Mouse (Mus musculus): ENCODE data around the gene Fli1. TPM values are rescaled to one million over a fixed set of nuclear protein-coding genes. Genes with fewer than 3 reads are reported as not detected.

The Fli1 gene
- polyA plus RNA-seq, 1 experiment from 2014 or later: 23.4 TPM

DNA sequence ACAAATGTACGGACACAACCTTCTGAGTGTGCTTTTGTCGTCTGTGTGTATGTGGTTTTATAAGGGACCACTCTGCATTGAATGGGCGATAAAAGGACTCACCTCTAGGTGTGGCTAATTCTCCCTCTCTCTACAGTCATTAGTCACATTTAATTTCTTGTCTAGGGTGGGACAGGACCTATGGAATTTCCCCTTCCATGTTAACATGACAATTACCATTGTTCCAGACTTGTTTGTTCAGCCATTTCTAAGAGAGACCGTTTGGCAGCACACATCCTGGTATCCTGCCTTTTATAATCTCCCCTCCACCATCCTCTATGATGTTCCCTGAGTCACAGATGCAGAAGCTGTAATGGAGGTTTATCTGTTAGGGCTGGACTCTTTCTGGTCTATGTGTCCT is 26.6 kb upstream of the Fli1 start:
- H3K9me3 ChIP-seq: no peaks in the 10 kb centered on the region
- no peak for ATAC-seq (ENCODE audit: insufficient number of reproducible peaks, low FRiP score, low TSS enrichment, low read depth)
- H3K9ac ChIP-seq: no peak overlapping the region
- no peak overlapping the region for H3K27ac ChIP-seq
- H3K27me3 ChIP-seq: no peaks in the 10 kb centered on the region
- H3K4me1 ChIP-seq: peaks cover 40% of the 10 kb centered on the region
- H3K36me3 ChIP-seq: no peaks in the 10 kb centered on the region
- H3K4me3 ChIP-seq: no peak overlapping the region
- H3K4me2 ChIP-seq: no peak overlapping the region
- 77% methylated on average over 4 of the region's 4 CpGs for WGBS

- Histone ChIP-seq H3K4me1 (peaks cover 46% of the 10 kb centered on the region), H3K27me3 (no peaks in the 10 kb centered on the region), H3K9ac (no peak overlapping the region), H3K4me2 (peak overlapping the region; percentile 22; the same call in 1 of the 2 replicates), H3K36me3 (no peaks in the 10 kb centered on the region), H3K4me3 (no peak overlapping the region), H3K9me3 (no peaks in the 10 kb centered on the region), H3K27ac (peak overlapping the region; percentile 54; the same call in 1 of the 2 replicates)
- ATAC-seq (ENCODE audit: insufficient number of reproducible peaks, low FRiP score, low TSS enrichment, low read depth): 0 out of 2 replicates have a peak, but pooled peaks have one; percentile 56
- WGBS: 16% methylated on average over 7 of the region's 7 CpGs
Measured at GRCm38 (mm10) chr9:32567603-32568002, 24.9 kb upstream of the Fli1 start.

DNA sequence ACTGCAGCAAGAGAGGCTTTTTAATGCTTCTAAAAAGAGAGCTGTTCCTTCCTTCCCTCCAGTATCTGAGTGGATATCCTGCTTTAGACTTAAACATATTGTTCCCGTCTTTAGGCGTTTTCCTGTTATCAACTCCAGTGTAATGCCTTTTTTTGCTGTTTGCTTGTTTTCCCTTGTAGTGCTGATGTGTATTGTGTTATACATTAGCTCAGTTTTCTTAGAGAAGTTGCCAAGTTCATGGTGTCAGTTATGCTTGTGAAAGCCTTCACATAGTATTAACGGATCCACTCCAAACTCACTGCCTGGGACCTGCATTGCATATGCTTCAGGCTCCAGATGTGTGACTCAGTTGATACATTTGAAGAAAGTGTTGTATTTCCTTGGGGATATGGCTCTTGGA is 22.6 kb upstream of the Fli1 start:
- Histone ChIP-seq H3K36me3 (no peaks in the 10 kb centered on the region), H3K9ac (no peak overlapping the region), H3K9me3 (no peaks in the 10 kb centered on the region), H3K4me1 (peaks cover 43% of the 10 kb centered on the region), H3K4me2 (no peak overlapping the region), H3K27me3 (no peaks in the 10 kb centered on the region), H3K4me3 (no peak overlapping the region), H3K27ac (peak overlapping the region; percentile 34; the same call in 1 of the 2 replicates)
- ATAC-seq (ENCODE audit: insufficient number of reproducible peaks, low FRiP score, low TSS enrichment, low read depth): no peak
- 35% methylated on average over 3 of the region's 3 CpGs for WGBS

DNA sequence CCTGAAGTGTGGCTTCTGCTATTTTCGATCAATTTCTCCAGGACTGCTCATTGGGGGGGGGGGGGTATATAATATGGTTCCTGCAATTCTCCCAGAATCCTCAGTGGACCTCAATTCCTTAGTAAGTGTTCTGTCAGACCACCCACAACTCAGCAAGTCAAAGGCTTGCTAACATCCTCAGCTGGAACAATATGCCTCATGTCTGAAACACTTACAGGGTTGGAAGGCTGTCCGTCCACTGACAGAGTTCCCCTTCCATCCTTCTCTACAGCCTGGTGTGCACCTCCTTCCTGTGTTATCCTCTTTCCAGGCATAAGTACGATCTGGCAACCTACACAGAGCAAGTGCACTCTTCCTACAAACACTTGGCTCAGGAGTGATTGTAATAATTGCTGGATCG is 20.2 kb upstream of the Fli1 start:
- WGBS: 62% methylated on average over 4 of the region's 4 CpGs
- Histone ChIP-seq H3K4me2 (no peak overlapping the region), H3K9me3 (no peaks in the 10 kb centered on the region), H3K36me3 (no peaks in the 10 kb centered on the region), H3K27ac (no peak overlapping the region), H3K4me3 (no peak overlapping the region), H3K4me1 (peaks cover 36% of the 10 kb centered on the region), H3K27me3 (no peaks in the 10 kb centered on the region), H3K9ac (no peak overlapping the region)
- no peak for ATAC-seq (ENCODE audit: insufficient number of reproducible peaks, low FRiP score, low TSS enrichment, low read depth)

- H3K4me1 ChIP-seq: peaks cover 32% of the 10 kb centered on the region
- H3K27ac ChIP-seq: no peak overlapping the region
- 0 out of 2 replicates have a peak overlapping the region, but pooled peaks have one; percentile 17 for H3K4me2 ChIP-seq
- no peak for ATAC-seq (ENCODE audit: insufficient number of reproducible peaks, low FRiP score, low TSS enrichment, low read depth)
- 20% methylated on average over 9 of the region's 9 CpGs for WGBS
- no peaks in the 10 kb centered on the region for H3K36me3 ChIP-seq
- H3K9me3 ChIP-seq: no peaks in the 10 kb centered on the region
- no peak overlapping the region for H3K9ac ChIP-seq
- H3K4me3 ChIP-seq: no peak overlapping the region
- no peaks in the 10 kb centered on the region for H3K27me3 ChIP-seq
Measured at GRCm38 (mm10) chr9:32562409-32562808, 19.7 kb upstream of the Fli1 start.

DNA sequence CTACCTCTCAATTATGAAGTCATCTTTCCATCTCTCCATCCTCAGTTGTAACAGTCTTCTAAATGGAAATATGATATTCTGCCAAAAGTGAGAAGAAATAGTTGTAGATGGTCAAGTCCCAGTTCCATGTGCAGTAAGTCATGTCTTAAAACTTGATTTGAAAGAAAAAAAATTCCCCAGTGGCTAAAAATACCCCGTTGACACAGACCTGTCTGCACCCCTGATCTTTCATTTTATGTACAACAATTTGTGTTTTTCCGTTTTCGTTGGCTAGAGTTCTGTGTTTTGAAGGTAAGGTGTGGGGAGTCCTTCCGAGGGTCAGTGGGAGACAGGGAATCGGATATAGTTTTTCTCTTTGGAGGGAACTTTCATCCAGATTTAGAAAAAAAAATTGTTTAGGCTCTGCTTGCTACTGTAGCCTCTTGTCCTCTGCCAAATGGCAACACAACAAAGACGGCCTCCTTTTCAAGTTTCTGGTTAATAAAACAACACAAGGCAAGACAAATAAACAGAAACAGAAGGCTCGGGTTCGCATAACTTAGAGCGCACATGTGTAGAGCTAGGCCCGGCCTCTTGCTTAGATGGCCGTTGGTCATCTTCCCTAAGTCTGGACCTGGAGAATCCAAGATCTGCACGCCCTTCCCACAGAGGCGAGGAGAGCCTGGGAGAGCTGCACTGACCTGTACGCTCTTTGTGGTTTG is 18.7 kb upstream of the Fli1 start:
- Histone ChIP-seq H3K36me3 (no peaks in the 10 kb centered on the region), H3K9ac (no peak overlapping the region), H3K9me3 (no peaks in the 10 kb centered on the region), H3K27me3 (no peaks in the 10 kb centered on the region), H3K4me2 (no peak overlapping the region), H3K4me3 (no peak overlapping the region), H3K27ac (no peak overlapping the region), H3K4me1 (peaks cover 29% of the 10 kb centered on the region)
- ATAC-seq (ENCODE audit: insufficient number of reproducible peaks, low FRiP score, low TSS enrichment, low read depth): no peak
- WGBS: 74% methylated on average over 14 of the region's 14 CpGs

DNA sequence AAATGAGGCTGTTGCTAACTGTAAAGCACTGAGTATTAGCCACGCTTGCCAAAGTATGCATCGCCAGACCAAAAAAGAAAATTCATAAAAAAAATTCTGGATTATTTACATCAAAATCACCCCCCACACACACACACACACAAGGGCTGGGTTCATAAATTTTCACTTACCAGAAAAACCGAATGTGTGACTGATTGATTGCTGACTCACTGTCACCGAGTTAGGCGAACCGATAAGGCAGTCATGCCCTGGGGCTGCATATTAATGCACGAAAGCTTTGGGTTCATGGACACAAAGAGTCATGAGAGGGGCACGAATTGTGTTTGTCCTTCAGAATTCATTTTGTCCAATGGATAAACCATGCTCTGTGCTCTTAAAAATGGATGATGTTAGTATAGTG is 17.2 kb upstream of the Fli1 start:
- WGBS: 62% methylated on average over 8 of the region's 8 CpGs
- Histone ChIP-seq H3K27me3 (no peaks in the 10 kb centered on the region), H3K4me3 (no peak overlapping the region), H3K27ac (no peak overlapping the region), H3K9ac (no peak overlapping the region), H3K9me3 (no peaks in the 10 kb centered on the region), H3K4me1 (peaks cover 21% of the 10 kb centered on the region), H3K4me2 (no peak overlapping the region), H3K36me3 (no peaks in the 10 kb centered on the region)
- no peak for ATAC-seq (ENCODE audit: insufficient number of reproducible peaks, low FRiP score, low TSS enrichment, low read depth)

GRCm38 (mm10) chr9:32559454-32559853 is 16.8 kb upstream of the Fli1 start:
- no peaks in the 10 kb centered on the region for H3K36me3 ChIP-seq
- no peak for ATAC-seq (ENCODE audit: insufficient number of reproducible peaks, low FRiP score, low TSS enrichment, low read depth)
- H3K4me2 ChIP-seq: no peak overlapping the region
- H3K9me3 ChIP-seq: no peaks in the 10 kb centered on the region
- H3K4me3 ChIP-seq: no peak overlapping the region
- no peak overlapping the region for H3K9ac ChIP-seq
- H3K27me3 ChIP-seq: no peaks in the 10 kb centered on the region
- no peak overlapping the region for H3K27ac ChIP-seq
- peaks cover 17% of the 10 kb centered on the region for H3K4me1 ChIP-seq

GRCm38 (mm10) chr9:32556313-32556712 is 13.7 kb upstream of the Fli1 start:
- no peak overlapping the region for H3K27ac ChIP-seq
- no peaks in the 10 kb centered on the region for H3K9me3 ChIP-seq
- H3K4me3 ChIP-seq: no peak overlapping the region
- ATAC-seq (ENCODE audit: insufficient number of reproducible peaks, low FRiP score, low TSS enrichment, low read depth): no peak
- H3K36me3 ChIP-seq: no peaks in the 10 kb centered on the region
- no peaks in the 10 kb centered on the region for H3K4me1 ChIP-seq
- no peak overlapping the region for H3K4me2 ChIP-seq
- no peaks in the 10 kb centered on the region for H3K27me3 ChIP-seq
- 71% methylated on average over 7 of the region's 7 CpGs for WGBS
- H3K9ac ChIP-seq: no peak overlapping the region

DNA sequence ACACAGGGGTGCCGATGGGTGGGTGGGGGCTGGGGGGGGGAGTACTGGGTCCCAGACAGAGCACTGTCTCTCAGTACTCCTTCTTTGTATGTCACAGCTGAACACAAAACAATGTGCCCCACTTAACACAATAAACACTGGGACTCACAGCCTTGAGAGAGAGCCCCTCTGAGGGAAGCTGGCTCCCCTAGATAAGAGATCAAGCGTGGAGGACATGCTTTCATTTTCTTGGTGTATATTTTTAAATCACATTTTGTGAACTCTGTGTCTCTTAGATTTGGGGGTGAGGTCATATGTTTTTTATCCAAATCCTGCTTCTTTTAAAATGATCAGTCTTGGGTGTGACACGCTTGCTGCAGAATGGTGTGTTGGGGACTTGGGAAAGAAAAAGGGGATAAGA is 12.6 kb upstream of the Fli1 start:
- Histone ChIP-seq H3K9ac (no peak overlapping the region), H3K27ac (no peak overlapping the region), H3K27me3 (no peaks in the 10 kb centered on the region), H3K4me2 (no peak overlapping the region), H3K9me3 (no peaks in the 10 kb centered on the region), H3K36me3 (no peaks in the 10 kb centered on the region), H3K4me1 (peaks cover 6% of the 10 kb centered on the region), H3K4me3 (no peak overlapping the region)
- ATAC-seq (ENCODE audit: insufficient number of reproducible peaks, low FRiP score, low TSS enrichment, low read depth): no peak
- 91% methylated on average over 3 of the region's 3 CpGs for WGBS

- no peak for ATAC-seq (ENCODE audit: insufficient number of reproducible peaks, low FRiP score, low TSS enrichment, low read depth)
- 5% methylated on average over 10 of the region's 10 CpGs for WGBS
- Histone ChIP-seq H3K9me3 (no peaks in the 10 kb centered on the region), H3K4me1 (peaks cover 51% of the 10 kb centered on the region), H3K4me3 (no peak overlapping the region), H3K9ac (no peak overlapping the region), H3K4me2 (0 out of 2 replicates have a peak overlapping the region, but pooled peaks have one; percentile 11), H3K27me3 (peaks cover 14% of the 10 kb centered on the region), H3K27ac (no peak overlapping the region), H3K36me3 (no peaks in the 10 kb centered on the region)
Measured at GRCm38 (mm10) chr9:32550541-32550940, 7.9 kb upstream of the Fli1 start.

DNA sequence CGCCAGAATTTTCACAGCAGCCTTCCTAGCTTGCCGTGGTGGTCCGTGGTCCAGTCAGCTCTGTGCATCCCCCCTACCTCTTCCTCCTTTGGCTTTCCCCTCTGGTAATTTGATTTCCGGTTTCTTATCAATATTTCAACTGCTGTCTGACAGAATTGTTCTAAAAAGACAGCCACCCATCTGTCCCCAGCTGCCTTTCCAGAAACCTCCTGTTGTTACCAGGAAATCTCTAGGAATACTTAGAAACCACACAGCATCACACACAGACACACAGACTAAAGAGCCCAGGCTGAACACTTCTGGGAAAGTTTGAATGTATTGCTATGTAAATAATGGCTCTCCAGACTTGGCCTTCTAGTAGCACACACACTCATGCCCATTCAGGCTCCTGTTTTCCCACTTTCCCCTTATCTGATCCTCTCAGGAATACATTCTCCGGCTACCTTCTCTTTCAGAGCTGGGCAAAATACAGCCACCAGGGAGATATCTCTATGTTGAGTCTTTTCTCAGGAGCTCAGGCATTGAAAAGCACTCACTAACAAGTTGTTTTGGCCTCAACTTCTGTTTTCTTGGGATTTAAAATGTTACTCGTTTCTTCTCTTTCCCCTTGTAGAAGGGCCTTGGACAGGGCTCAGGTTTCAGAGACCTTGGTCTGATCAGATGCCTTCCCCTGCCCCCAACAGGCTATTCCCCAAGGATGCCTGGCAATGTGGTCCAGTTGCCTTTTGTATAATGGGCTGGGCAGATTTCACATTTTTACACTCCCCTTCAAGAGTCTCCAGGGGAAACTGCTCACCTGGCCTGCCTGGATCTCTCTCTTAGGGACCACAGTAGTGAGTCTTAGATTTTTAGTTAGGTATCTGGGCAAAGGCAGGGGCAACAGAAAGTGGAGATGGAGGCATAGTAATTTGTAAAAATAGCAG is 7.1 kb upstream of the Fli1 start:
- Histone ChIP-seq H3K4me1 (peaks cover 60% of the 10 kb centered on the region), H3K27me3 (peaks cover 19% of the 10 kb centered on the region), H3K36me3 (no peaks in the 10 kb centered on the region), H3K9me3 (no peaks in the 10 kb centered on the region), H3K9ac (no peak overlapping the region), H3K4me3 (no peak overlapping the region), H3K27ac (no peak overlapping the region), H3K4me2 (no peak overlapping the region)
- ATAC-seq (ENCODE audit: insufficient number of reproducible peaks, low FRiP score, low TSS enrichment, low read depth): no peak
- WGBS: 22% methylated on average over 6 of the region's 6 CpGs

Measured in limb, embryonic 15.5 days (tissue).